Mouse (Mus musculus): ENCODE measurements around the gene Cacna2d3. TPM values are rescaled to one million over a fixed set of nuclear protein-coding genes. Genes with fewer than 3 reads are reported as not detected.
A peak's percentile ranks its signal among the peaks of the same experiment; 100 is the strongest.

Gene Cacna2d3
- polyA plus RNA-seq, 1 experiment from 2014 or later, result 37.5 TPM

DNA sequence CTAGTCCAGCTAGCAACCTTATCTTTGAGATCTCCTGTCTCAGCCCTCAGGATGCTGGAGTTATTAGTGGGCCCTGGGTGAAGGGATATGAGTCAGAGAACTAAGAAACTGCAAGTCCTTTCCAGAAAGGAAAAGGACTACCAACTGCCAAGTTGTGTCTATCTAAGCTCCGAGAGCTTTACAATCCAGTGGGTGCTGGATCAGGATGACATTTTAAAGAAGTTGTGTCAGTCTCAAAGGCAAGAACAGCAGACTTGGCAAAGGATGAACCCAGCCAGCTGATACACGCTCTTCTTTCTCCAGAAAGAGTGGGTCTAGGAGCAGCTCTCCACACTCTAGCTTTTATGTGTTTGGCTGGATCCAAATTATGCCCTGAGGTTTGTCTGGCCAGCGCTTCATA, 530.2 kb downstream of the Cacna2d3 start:
- H3K36me3 ChIP-seq, result no peaks in the 10 kb centered on the region
- no peak overlapping the region for H3K9ac ChIP-seq
- H3K4me3 ChIP-seq (replicated peaks), result no peak overlapping the region
- no peak overlapping the region for H3K27ac ChIP-seq (replicated peaks)
- no peak overlapping the region for H3K4me2 ChIP-seq (replicated peaks)
- H3K27me3 ChIP-seq, result no peaks in the 10 kb centered on the region
- no peak for ATAC-seq (ENCODE audit: insufficient number of reproducible peaks, low FRiP score, low TSS enrichment, low read depth)
- no peaks in the 10 kb centered on the region for H3K9me3 ChIP-seq (replicated peaks)
- H3K4me1 ChIP-seq, result no peaks in the 10 kb centered on the region
- WGBS, result 88% methylated on average over 3 of the region's 3 CpGs

DNA sequence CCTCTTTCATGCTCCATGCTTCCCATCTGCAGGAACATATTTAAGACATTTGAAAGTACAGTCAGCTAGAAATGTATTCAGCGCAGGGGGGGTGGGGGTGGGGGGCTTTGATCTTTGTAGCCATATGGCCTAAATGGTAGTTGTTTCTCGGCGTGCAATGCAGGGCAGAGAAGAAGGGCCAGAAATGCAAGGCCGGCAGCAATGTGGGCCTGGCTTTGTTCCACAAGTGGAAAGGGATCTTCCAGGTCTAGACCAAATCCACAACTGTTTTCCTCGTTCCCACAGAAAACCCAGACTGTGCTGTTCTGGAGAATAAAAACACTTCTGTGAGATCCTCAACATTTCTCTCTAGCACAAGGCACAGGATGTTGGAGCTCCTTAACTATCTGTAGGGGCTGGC, 537.9 kb downstream of the Cacna2d3 start:
- Histone ChIP-seq H3K9ac (no peak overlapping the region), H3K9me3 (replicated peaks) (no peaks in the 10 kb centered on the region), H3K27ac (replicated peaks) (peak overlapping the region; percentile 74), H3K4me1 (peaks cover 4% of the 10 kb centered on the region; the same call in 1 of the 2 replicates), H3K36me3 (no peaks in the 10 kb centered on the region), H3K27me3 (no peaks in the 10 kb centered on the region), H3K4me2 (replicated peaks) (no peak overlapping the region), H3K4me3 (replicated peaks) (no peak overlapping the region)
- WGBS, result 35% methylated on average over 5 of the region's 5 CpGs
- ATAC-seq (ENCODE audit: insufficient number of reproducible peaks, low FRiP score, low TSS enrichment, low read depth), result peak; percentile 65; the same call in 1 of the 2 replicates

DNA sequence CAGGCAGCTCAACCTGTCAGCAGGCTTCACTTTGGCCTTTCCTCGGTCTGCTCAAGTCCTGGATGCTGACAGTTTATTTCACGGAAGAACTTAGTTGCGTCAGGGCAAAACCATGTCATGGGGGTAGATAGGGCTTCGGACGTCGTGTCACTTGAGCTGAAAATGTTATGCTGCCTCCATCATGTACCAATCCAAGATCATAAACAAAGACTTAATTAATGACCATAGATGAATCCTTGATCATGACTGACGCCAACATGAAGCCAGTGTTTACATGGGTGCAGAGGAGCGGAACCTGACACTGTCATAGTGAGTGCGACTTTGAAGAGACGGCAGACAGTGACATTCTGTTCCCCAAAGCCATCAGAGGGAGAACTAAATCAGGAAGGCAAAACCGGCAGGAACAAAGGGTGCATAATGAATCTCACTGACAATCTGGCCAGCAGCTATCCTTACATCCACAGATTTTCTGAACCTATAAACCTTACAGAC, 542.2 kb downstream of the Cacna2d3 start:
- Histone ChIP-seq H3K27ac (replicated peaks) (no peak overlapping the region), H3K36me3 (no peaks in the 10 kb centered on the region), H3K9me3 (replicated peaks) (no peaks in the 10 kb centered on the region), H3K4me3 (replicated peaks) (no peak overlapping the region), H3K4me1 (peaks cover 4% of the 10 kb centered on the region; the same call in 1 of the 2 replicates), H3K27me3 (no peaks in the 10 kb centered on the region), H3K9ac (no peak overlapping the region), H3K4me2 (replicated peaks) (no peak overlapping the region)
- ATAC-seq (ENCODE audit: insufficient number of reproducible peaks, low FRiP score, low TSS enrichment, low read depth), result no peak
- WGBS, result 66% methylated on average over 11 of the region's 11 CpGs

DNA sequence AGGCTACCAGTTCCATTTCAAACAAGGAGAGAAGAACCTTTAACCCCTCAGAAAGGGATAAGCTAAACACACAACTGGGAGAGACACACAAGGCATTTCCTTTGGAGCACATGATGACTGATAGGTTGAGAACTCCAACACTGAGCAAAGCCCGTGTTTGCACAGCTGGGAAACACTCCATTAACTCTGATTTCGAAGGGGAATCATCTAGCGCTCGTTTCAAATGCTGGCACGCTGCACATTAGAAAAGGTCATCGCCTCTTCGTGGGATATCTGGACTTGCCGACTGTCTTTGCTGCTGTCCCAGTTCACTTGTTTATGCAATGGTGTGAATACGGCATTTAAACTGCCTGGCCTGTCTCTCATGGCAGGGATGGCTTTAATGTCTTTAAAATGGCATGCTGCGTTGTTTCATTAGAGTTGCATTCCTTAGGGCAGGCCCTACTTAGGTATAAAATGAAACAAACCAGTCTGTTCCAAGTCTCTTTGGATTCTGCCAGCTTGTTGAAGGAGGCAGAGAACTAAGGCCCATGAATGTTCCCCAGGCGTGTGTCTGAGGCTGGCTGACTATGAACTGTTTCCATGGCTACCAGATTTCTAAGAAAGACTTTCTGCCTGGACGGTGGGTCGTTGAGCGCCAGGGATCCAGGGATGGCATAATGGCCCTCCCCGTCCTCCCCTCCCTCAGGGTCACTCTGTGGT, 542.8 kb downstream of the Cacna2d3 start:
- Histone ChIP-seq H3K36me3 (no peaks in the 10 kb centered on the region), H3K4me1 (peaks cover 4% of the 10 kb centered on the region; the same call in 1 of the 2 replicates), H3K4me2 (replicated peaks) (no peak overlapping the region), H3K4me3 (replicated peaks) (no peak overlapping the region), H3K27ac (replicated peaks) (no peak overlapping the region), H3K9ac (no peak overlapping the region), H3K27me3 (no peaks in the 10 kb centered on the region), H3K9me3 (replicated peaks) (no peaks in the 10 kb centered on the region)
- no peak for ATAC-seq (ENCODE audit: insufficient number of reproducible peaks, low FRiP score, low TSS enrichment, low read depth)
- WGBS, result 65% methylated on average over 15 of the region's 15 CpGs

DNA sequence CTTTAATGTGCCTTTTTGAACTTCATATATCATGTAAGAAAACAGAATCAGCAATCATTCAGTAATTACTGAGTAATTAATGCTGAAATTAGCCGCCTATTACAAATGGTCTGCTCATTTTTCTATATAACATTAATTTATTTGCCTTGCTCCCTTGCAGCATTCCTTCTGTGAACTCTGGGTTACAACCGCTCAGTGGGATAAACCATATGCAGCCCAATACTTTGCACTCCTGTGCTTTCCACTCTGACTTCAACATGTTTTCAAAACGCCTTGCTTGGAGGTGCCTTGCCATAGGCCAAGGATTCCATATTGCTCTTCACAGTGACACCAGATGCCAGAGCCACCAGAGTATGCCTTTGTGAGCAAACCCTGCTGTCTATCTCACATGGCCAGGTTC, 546.9 kb downstream of the Cacna2d3 start:
- no peak overlapping the region for H3K4me2 ChIP-seq (replicated peaks)
- no peaks in the 10 kb centered on the region for H3K36me3 ChIP-seq
- ATAC-seq (ENCODE audit: insufficient number of reproducible peaks, low FRiP score, low TSS enrichment, low read depth), result no peak
- H3K27ac ChIP-seq (replicated peaks), result no peak overlapping the region
- no peaks in the 10 kb centered on the region for H3K9me3 ChIP-seq (replicated peaks)
- H3K9ac ChIP-seq, result no peak overlapping the region
- no peaks in the 10 kb centered on the region for H3K27me3 ChIP-seq
- 86% methylated on average over 3 of the region's 3 CpGs for WGBS
- H3K4me3 ChIP-seq (replicated peaks), result no peak overlapping the region
- H3K4me1 ChIP-seq, result peaks cover 4% of the 10 kb centered on the region; the same call in 1 of the 2 replicates

DNA sequence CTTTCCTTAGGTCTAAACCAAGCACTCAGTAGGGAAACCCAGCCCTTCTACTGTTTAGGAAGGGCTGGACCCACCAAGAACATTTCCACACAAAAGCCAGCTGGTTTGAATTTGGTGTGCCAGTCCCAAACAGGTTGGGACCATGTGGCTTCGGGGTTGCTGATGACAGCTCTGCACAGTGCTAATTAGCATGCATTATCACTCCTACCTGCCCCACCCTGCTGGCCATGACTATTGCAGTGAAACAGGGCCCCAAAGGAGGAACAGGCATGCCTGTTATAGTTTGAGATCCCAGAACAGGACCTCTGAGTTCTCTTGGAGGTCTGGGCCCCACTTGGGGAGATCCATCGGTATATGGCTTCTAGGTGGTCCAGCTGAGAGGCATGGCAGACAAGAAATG, 549.5 kb downstream of the Cacna2d3 start:
- Histone ChIP-seq H3K9ac (no peak overlapping the region), H3K4me2 (replicated peaks) (no peak overlapping the region), H3K9me3 (replicated peaks) (no peaks in the 10 kb centered on the region), H3K27ac (replicated peaks) (peak overlapping the region; percentile 51; the same call in 1 of the 2 replicates), H3K4me3 (replicated peaks) (no peak overlapping the region), H3K36me3 (no peaks in the 10 kb centered on the region), H3K27me3 (no peaks in the 10 kb centered on the region), H3K4me1 (no peaks in the 10 kb centered on the region; the same call in 1 of the 2 replicates)
- WGBS, result 48% methylated on average over 2 of the region's 2 CpGs
- ATAC-seq (ENCODE audit: insufficient number of reproducible peaks, low FRiP score, low TSS enrichment, low read depth), result peak; percentile 51; the same call in 1 of the 2 replicates

DNA sequence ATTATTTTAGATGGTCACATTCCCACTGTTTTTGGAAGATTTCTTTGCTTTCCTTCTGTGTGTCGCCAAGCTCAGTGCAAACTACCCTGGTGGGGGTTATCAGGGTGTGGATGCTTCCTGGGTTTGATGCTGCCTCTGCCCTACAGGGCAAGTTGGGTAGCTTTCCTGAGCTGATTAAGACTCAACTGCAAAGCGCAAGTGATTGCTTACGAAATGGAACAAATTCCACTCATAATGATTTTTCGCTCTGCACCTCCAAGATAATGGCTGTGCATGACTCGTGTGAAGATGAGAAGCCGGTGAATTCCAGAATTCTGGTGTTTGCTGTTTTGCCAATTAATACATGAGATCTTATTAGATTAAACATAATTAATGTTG, 557.0 kb downstream of the Cacna2d3 start:
- Histone ChIP-seq H3K4me3 (replicated peaks) (no peak overlapping the region), H3K4me2 (replicated peaks) (no peak overlapping the region), H3K9me3 (replicated peaks) (no peaks in the 10 kb centered on the region), H3K36me3 (no peaks in the 10 kb centered on the region), H3K27ac (replicated peaks) (no peak overlapping the region), H3K4me1 (no peaks in the 10 kb centered on the region), H3K9ac (no peak overlapping the region), H3K27me3 (no peaks in the 10 kb centered on the region)
- ATAC-seq (ENCODE audit: insufficient number of reproducible peaks, low FRiP score, low TSS enrichment, low read depth), result no peak
- WGBS, result 88% methylated on average over 6 of the region's 6 CpGs

DNA sequence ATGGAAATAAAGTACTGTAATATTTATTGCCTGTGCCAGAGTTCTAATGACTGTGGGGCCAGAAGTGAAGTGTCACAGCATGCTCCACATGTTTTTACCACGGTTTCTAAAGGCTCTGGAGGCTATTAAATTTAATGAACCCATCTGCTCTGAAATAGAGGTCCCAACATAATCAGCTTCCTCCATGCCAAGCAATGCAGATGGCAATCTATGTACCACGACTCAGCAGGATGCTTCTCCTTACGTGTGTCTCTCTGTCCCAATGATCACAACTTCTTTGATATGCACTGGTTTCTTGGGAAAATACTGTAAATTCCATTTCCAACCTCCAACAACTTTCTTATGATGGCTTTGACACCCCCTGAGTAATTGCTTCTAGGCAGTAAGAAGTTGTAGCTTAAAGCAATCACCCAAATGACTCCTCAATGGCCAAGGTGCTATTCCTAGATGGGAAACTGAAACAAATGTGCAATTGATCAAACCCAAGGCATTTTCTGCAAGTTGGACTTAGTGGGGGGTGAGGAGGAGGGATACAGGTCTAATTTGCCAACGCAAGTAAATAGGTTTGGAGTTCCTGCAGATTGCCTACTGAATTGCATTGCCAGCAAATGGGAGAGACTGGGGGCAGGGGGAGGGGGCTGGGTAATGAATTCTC, 557.5 kb downstream of the Cacna2d3 start:
- no peak overlapping the region for H3K4me3 ChIP-seq (replicated peaks)
- H3K9ac ChIP-seq, result no peak overlapping the region
- H3K4me2 ChIP-seq (replicated peaks), result no peak overlapping the region
- WGBS, result 43% methylated on average over 4 of the region's 4 CpGs
- H3K36me3 ChIP-seq, result no peaks in the 10 kb centered on the region
- H3K9me3 ChIP-seq (replicated peaks), result no peaks in the 10 kb centered on the region
- H3K27me3 ChIP-seq, result no peaks in the 10 kb centered on the region
- H3K27ac ChIP-seq (replicated peaks), result no peak overlapping the region
- H3K4me1 ChIP-seq, result no peaks in the 10 kb centered on the region
- no peak for ATAC-seq (ENCODE audit: insufficient number of reproducible peaks, low FRiP score, low TSS enrichment, low read depth)

DNA sequence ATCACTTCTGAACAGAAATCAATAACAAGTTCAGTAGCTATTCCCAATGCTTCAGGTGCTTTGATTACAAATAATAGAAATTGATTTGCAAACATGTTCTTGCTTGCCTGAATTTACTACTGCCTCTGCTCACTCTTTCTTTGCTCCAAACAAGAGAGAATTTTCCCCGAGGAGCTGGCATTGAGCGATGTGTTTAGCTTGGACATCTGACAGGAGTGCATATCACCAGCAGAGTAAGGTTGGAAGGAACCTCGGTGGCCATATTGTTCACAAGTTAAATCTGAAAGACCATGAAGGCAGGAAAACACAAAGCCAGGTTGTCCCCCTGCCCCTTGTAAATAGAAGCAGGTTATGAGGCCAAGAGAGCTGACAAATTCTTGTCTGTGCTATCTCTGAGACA, 561.9 kb downstream of the Cacna2d3 start:
- no peak for ATAC-seq (ENCODE audit: insufficient number of reproducible peaks, low FRiP score, low TSS enrichment, low read depth)
- Histone ChIP-seq H3K4me1 (peaks cover 12% of the 10 kb centered on the region; the same call in 1 of the 2 replicates), H3K9me3 (replicated peaks) (no peaks in the 10 kb centered on the region), H3K4me3 (replicated peaks) (no peak overlapping the region), H3K4me2 (replicated peaks) (no peak overlapping the region), H3K9ac (no peak overlapping the region), H3K27me3 (no peaks in the 10 kb centered on the region), H3K36me3 (no peaks in the 10 kb centered on the region), H3K27ac (replicated peaks) (no peak overlapping the region)
- WGBS, result 74% methylated on average over 3 of the region's 3 CpGs

DNA sequence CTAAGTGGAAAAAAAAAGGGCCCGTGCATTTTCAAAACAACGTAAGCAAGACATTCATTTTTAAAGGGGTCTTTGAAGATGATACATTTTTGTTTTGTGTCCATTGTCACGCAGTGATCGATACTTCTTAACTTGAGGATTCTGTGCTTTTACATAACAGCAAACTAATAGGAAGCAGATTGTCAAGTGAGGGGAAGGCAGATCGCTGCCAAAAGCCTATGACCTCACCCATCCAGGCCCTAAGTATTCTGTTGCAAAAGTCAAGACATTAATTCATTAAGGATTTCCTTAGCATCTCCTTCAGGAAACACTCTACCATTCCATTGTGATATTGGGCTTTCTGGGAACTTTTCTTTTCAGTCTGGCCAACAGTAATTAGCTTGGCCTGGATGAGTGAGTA, 564.6 kb downstream of the Cacna2d3 start:
- no peaks in the 10 kb centered on the region for H3K27me3 ChIP-seq
- H3K36me3 ChIP-seq, result no peaks in the 10 kb centered on the region
- H3K4me1 ChIP-seq, result peaks cover 12% of the 10 kb centered on the region; the same call in 1 of the 2 replicates
- no peak overlapping the region for H3K9ac ChIP-seq
- no peak for ATAC-seq (ENCODE audit: insufficient number of reproducible peaks, low FRiP score, low TSS enrichment, low read depth)
- 39% methylated on average over 5 of the region's 5 CpGs for WGBS
- H3K4me2 ChIP-seq (replicated peaks), result no peak overlapping the region
- H3K4me3 ChIP-seq (replicated peaks), result no peak overlapping the region
- H3K27ac ChIP-seq (replicated peaks), result 0 out of 2 replicates have a peak overlapping the region, but pooled peaks have one; percentile 81
- H3K9me3 ChIP-seq (replicated peaks), result no peaks in the 10 kb centered on the region

DNA sequence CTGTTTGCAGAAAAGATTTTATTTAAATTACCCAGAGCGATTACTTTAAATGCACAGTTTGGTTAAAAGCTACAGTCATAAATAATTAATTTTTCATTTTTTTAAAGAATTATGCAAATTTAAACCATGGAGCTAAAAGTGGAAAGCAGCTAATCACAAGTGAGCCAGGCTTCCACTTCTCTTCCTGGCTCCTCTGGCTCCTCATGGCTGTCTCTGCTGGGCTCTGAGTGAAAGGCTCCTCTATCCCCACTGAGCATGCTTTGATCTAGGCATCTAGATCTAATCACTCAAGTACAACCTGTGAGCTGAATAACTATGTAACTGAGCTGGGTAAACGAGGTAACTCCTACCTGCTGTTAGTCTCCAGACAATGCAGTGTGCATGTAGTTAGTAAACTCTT, 577.5 kb downstream of the Cacna2d3 start:
- no peaks in the 10 kb centered on the region for H3K9me3 ChIP-seq (replicated peaks)
- no peak overlapping the region for H3K4me3 ChIP-seq (replicated peaks)
- 50% methylated on average over 2 of the region's 2 CpGs for WGBS
- no peak overlapping the region for H3K27ac ChIP-seq (replicated peaks)
- no peaks in the 10 kb centered on the region for H3K27me3 ChIP-seq
- H3K36me3 ChIP-seq, result no peaks in the 10 kb centered on the region
- H3K9ac ChIP-seq, result no peak overlapping the region
- no peak overlapping the region for H3K4me2 ChIP-seq (replicated peaks)
- no peak for ATAC-seq (ENCODE audit: insufficient number of reproducible peaks, low FRiP score, low TSS enrichment, low read depth)
- H3K4me1 ChIP-seq, result no peaks in the 10 kb centered on the region

Measured in embryonic facial prominence, embryonic 15.5 days (tissue).